Mouse (Mus musculus): ENCODE results near the gene Gm45062. TPM values are rescaled to one million over a fixed set of nuclear protein-coding genes. Genes with fewer than 3 reads are reported as not detected.

Gm45062 gene
- polyA plus RNA-seq (2012; rRNA removed) = not detected in 2 replicates

DNA sequence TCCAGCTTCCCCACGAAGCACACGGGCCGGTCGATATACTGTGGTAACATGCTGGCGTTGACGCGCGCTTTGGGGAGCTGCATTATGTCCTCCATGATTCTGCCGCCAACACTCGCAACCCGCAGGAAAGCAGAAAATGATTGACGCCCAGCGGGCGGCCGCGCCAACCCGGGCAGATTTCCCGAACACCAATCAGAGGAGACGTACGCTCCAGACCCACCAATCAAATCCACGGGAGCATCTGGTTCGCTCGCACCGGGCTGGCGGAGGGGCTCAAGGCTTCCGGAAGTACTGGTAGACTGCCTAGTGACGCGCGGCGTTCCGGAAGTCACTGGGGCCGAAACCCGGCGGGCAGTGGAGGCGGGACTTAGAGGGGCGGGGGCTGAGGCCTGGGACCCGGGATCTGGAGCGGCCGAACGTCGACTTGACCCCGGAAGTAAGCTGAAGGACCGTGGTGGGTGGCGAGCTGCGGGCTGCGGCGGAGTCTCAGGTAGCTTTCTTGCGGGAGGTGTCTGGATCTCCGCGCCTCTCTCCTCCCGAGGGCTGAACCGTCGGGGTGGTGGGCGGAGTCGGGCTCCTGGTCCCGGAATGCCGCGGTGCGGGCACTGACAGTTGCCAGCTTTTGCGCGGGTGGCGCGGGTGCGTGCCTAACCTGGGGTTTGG, at the start of gene Gm45062, which contains the start of the genes Rpa3 and Umad1:
Gm45062 (plus strand) TSS at position 447 of the 663 bp plus-strand sequence.
Rpa3 (minus strand) TSS at position 170 of the 663 bp plus-strand sequence.
Umad1 (plus strand) TSS at position 285 of the 663 bp plus-strand sequence.
- Histone ChIP-seq H3K4me1 (ENCODE audit: control insufficient read depth, insufficient read depth, insufficient read length, low read length) (no peaks in the 10 kb centered on the region), H3K4me3 (ENCODE audit: low read depth, low read length) (peak within 1 kb of the TSS; percentile 94), H3K27me3 (ENCODE audit: control insufficient read depth, insufficient read depth, low read length) (no peaks in the 10 kb centered on the region), H3K27ac (ENCODE audit: insufficient read depth, low read depth, low read length) (peak within 1 kb of the TSS; percentile 88), H3K36me3 (ENCODE audit: control insufficient read depth, insufficient read depth, low read length) (0 out of 2 replicates have a peak, but pooled peaks cover 4% of the 10 kb centered on the region)
- TF ChIP-seq CTCF (IDR thresholded peaks at IDR 0.05; ENCODE audit: extremely low read depth, insufficient read length, insufficient replicate concordance, low read depth, low read length) = no peak
- peak; percentile 61 for TF ChIP-seq POLR2A (IDR thresholded peaks at IDR 0.05; ENCODE audit: low read depth, low read length)
- WGBS = under 1% methylated on average over 64 of the region's 64 CpGs

DNA sequence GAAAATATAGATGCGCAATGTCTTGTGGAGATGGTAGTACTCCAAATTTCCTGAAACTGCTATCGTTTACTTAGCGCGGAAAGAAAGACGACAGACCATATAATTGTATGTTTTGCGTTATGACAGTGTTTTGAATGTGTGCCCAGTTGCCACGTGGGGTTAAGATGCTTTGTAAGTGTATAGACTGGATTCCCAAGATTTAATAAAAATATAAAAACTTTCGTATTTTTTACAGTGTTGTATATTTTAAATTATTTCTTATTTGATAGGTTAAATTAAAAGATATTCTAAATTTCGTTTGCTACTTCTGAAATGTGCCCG, 49.4 kb upstream of the Gm45062 start:
- no peak for TF ChIP-seq POLR2A (IDR thresholded peaks at IDR 0.05; ENCODE audit: low read depth, low read length)
- WGBS = 11% methylated on average over 10 of the region's 10 CpGs

DNA sequence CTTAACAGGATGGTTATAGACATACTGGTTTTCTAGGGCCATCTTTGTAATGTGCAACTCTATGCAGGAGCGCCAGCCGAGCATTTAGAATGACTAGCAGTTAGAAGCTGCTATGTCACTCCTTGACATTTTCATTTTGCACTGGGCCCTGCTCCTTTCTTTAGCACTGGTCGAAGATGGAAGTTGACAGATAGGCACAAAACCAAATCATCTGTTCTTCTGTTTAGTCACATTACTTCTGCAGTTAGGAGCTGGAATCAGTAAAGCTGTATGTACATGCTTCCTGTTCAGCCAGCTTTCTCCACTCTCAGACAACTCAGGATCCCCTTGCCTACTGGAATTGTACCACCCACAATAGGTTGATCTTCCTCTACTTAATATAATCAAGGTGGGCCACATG, 48.6 kb upstream of the Gm45062 start:
- H3K4me1 ChIP-seq (ENCODE audit: control insufficient read depth, insufficient read depth, insufficient read length, low read length) = peaks cover 2% of the 10 kb centered on the region; the same call in 1 of the 2 replicates
- TF ChIP-seq CTCF (IDR thresholded peaks at IDR 0.05; ENCODE audit: extremely low read depth, insufficient read length, insufficient replicate concordance, low read depth, low read length) = no peak
- TF ChIP-seq POLR2A (IDR thresholded peaks at IDR 0.05; ENCODE audit: low read depth, low read length) = no peak
- no peak overlapping the region for H3K27ac ChIP-seq (ENCODE audit: insufficient read depth, low read depth, low read length)
- no peaks in the 10 kb centered on the region for H3K27me3 ChIP-seq (ENCODE audit: control insufficient read depth, insufficient read depth, low read length)
- peaks cover 8% of the 10 kb centered on the region; the same call in 1 of the 2 replicates for H3K36me3 ChIP-seq (ENCODE audit: control insufficient read depth, insufficient read depth, low read length)
- 95% methylated on average over 3 of the region's 3 CpGs for WGBS
- H3K4me3 ChIP-seq (ENCODE audit: low read depth, low read length) = no peak overlapping the region

More for the DNA sequence above, 49.4 kb upstream of the Gm45062 start:
- Histone ChIP-seq H3K36me3 (ENCODE audit: control insufficient read depth, insufficient read depth, low read length) (peaks cover 5% of the 10 kb centered on the region; the same call in 1 of the 2 replicates), H3K4me1 (ENCODE audit: control insufficient read depth, insufficient read depth, insufficient read length, low read length) (peaks cover 2% of the 10 kb centered on the region; the same call in 1 of the 2 replicates), H3K27me3 (ENCODE audit: control insufficient read depth, insufficient read depth, low read length) (no peaks in the 10 kb centered on the region), H3K4me3 (ENCODE audit: low read depth, low read length) (peak overlapping the region; percentile 96), H3K27ac (ENCODE audit: insufficient read depth, low read depth, low read length) (peak overlapping the region; percentile 56)

DNA sequence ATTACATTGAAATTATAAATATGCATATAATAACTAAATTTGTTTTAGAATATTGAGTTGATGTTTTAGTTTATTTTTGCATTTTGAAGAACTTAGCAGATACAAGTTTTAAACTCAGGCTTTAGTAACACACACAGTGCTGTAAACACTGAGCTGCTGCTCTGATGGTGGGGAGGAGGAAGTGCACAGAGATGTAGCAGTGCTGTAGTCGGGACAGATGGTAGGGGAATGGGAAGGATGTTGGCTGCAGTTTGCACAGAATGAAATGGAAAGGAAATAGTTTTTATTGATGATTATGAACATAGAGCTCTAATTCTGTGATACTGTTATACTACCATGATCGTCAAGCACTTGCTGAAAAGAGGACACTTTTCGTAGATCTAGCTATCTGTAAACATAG, 32.2 kb upstream of the Gm45062 start:
- no peaks in the 10 kb centered on the region for H3K27me3 ChIP-seq (ENCODE audit: control insufficient read depth, insufficient read depth, low read length)
- WGBS = 79% methylated on average over 3 of the region's 3 CpGs

DNA sequence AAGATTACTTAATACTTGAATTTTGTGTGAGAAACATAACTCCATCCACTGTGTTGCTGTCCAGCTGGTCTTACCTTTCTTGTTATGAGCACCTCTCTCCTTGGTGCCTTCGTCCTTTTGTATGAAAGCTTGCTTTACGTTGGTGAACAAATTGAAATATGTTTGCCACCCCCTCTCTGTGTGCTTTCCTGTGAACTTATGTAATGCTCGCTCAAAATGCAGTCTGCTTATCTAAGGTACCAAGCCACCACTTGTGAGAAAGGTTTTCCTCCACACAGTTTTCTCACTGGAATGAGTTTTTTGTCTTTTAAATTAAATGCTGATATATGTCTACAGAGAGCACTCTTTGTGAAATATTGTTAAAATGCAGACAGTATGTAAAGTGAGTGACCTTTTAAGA, 30.7 kb upstream of the Gm45062 start:
- TF ChIP-seq CTCF (IDR thresholded peaks at IDR 0.05; ENCODE audit: extremely low read depth, insufficient read length, insufficient replicate concordance, low read depth, low read length) (no peak), POLR2A (IDR thresholded peaks at IDR 0.05; ENCODE audit: low read depth, low read length) (no peak)
- no peaks in the 10 kb centered on the region for H3K4me1 ChIP-seq (ENCODE audit: control insufficient read depth, insufficient read depth, insufficient read length, low read length)
- no peaks in the 10 kb centered on the region for H3K27me3 ChIP-seq (ENCODE audit: control insufficient read depth, insufficient read depth, low read length)
- no peak overlapping the region for H3K4me3 ChIP-seq (ENCODE audit: low read depth, low read length)
- peaks cover 26% of the 10 kb centered on the region for H3K36me3 ChIP-seq (ENCODE audit: control insufficient read depth, insufficient read depth, low read length)
- no peak overlapping the region for H3K27ac ChIP-seq (ENCODE audit: insufficient read depth, low read depth, low read length)
- 94% methylated on average over 3 of the region's 3 CpGs for WGBS

More for the DNA sequence above, 32.2 kb upstream of the Gm45062 start:
- H3K4me3 ChIP-seq (ENCODE audit: low read depth, low read length) = no peak overlapping the region
- no peak overlapping the region for H3K27ac ChIP-seq (ENCODE audit: insufficient read depth, low read depth, low read length)
- H3K4me1 ChIP-seq (ENCODE audit: control insufficient read depth, insufficient read depth, insufficient read length, low read length) = no peaks in the 10 kb centered on the region
- TF ChIP-seq POLR2A (IDR thresholded peaks at IDR 0.05; ENCODE audit: low read depth, low read length) (no peak), CTCF (IDR thresholded peaks at IDR 0.05; ENCODE audit: extremely low read depth, insufficient read length, insufficient replicate concordance, low read depth, low read length) (no peak)
- peaks cover 21% of the 10 kb centered on the region for H3K36me3 ChIP-seq (ENCODE audit: control insufficient read depth, insufficient read depth, low read length)

DNA sequence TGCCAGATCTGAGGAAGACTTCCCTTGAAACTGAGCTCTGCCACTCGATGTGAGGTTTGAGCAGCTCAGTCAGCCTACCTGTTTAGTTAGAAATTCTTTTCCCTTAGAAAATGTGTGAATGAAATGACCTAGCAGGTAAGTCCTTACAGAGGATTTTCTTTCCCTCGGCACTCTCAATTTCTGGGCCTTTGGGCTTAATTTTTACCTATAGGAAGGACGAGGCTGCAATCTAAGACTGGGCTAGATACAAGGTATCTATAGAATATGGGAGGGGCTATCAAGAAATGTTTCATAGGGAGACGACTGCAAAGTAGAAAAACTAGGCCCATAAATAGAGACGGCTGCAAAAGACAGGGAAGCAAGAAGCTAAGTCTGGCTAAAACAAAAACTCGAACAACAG, 934 bp upstream of the Gm45062 start:
- 3% methylated on average over 6 of the region's 6 CpGs for WGBS

DNA sequence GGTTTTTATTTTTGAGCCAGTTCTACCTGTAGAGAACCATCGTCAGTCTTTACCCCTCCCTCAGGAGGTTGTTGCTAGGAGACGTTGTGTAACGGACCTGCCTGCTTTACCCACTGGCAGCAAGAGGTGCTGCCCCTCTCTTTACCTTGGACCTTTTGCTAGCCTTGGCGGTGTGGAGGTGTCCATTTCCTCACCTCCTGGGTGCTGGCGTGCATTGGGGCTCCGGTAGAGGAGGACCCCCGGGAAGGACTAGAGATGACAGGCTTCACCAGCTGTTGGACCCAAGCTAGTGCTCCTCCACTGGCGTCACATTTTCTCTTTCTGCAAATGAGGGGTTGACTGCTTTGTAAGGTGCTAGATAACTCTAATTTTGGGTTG, 406 bp downstream of the Gm45062 start:
- TF ChIP-seq POLR2A (IDR thresholded peaks at IDR 0.05; ENCODE audit: low read depth, low read length) (no peak), CTCF (IDR thresholded peaks at IDR 0.05; ENCODE audit: extremely low read depth, insufficient read length, insufficient replicate concordance, low read depth, low read length) (no peak)
- H3K27me3 ChIP-seq (ENCODE audit: control insufficient read depth, insufficient read depth, low read length) = no peaks in the 10 kb centered on the region
- H3K4me1 ChIP-seq (ENCODE audit: control insufficient read depth, insufficient read depth, insufficient read length, low read length) = no peaks in the 10 kb centered on the region
- H3K27ac ChIP-seq (ENCODE audit: insufficient read depth, low read depth, low read length) = peak overlapping the region; percentile 88
- WGBS = 0% methylated on average over 8 of the region's 8 CpGs
- H3K36me3 ChIP-seq (ENCODE audit: control insufficient read depth, insufficient read depth, low read length) = 0 out of 2 replicates have a peak, but pooled peaks cover 4% of the 10 kb centered on the region
- H3K4me3 ChIP-seq (ENCODE audit: low read depth, low read length) = peak overlapping the region; percentile 94

More for the DNA sequence above, 934 bp upstream of the Gm45062 start:
- Histone ChIP-seq H3K27ac (ENCODE audit: insufficient read depth, low read depth, low read length) (peak overlapping the region; percentile 13; the same call in 1 of the 2 replicates), H3K27me3 (ENCODE audit: control insufficient read depth, insufficient read depth, low read length) (no peaks in the 10 kb centered on the region), H3K4me3 (ENCODE audit: low read depth, low read length) (peak overlapping the region; percentile 90), H3K36me3 (ENCODE audit: control insufficient read depth, insufficient read depth, low read length) (0 out of 2 replicates have a peak, but pooled peaks cover 6% of the 10 kb centered on the region), H3K4me1 (ENCODE audit: control insufficient read depth, insufficient read depth, insufficient read length, low read length) (no peaks in the 10 kb centered on the region)
- TF ChIP-seq CTCF (IDR thresholded peaks at IDR 0.05; ENCODE audit: extremely low read depth, insufficient read length, insufficient replicate concordance, low read depth, low read length) (no peak), POLR2A (IDR thresholded peaks at IDR 0.05; ENCODE audit: low read depth, low read length) (no peak)
